Mouse (Mus musculus) brown adipose tissue, adult 24 weeks (tissue): Measurements from ENCODE around the gene Olfr1437. TPM values are rescaled to one million over a fixed set of nuclear protein-coding genes. Genes with fewer than 3 reads are reported as not detected.
"Not testable (repeated sequence)": the region's sequence is repeated elsewhere in the genome, so short reads cannot be mapped to it uniquely, and the experiment has no call there.

ENCODE experiments used
- H3K27ac ChIP-seq: fragments of 200-500 bp; replicated peaks from 2 replicates; pipeline ENCODE4 v1.5.1; 2012; ENCODE audit warnings: low read depth, mild to moderate bottlenecking, low read length
- H3K4me1 ChIP-seq: fragments of 200-500 bp; 2 replicates; pipeline ENCODE4 v1.6.1; 2012; ENCODE audit warnings: low read length, mixed read lengths; ENCODE audit not compliant: control insufficient read depth, insufficient read depth, insufficient read length
- H3K4me3 ChIP-seq: fragments of 200-500 bp; 2 replicates; pipeline ENCODE4 v1.5.1; 2012; ENCODE audit warnings: low read depth, mild to moderate bottlenecking, low read length, moderate library complexity; ENCODE audit not compliant: insufficient read depth
- polyA plus RNA-seq: library from polyadenylated mRNA; stranded (reverse); fragments of >200 nt; gene quantifications from 2 replicates; pipeline ENCODE4 v1.2.4, GENCODE M21; 2012; ENCODE audit not compliant: missing spikeins, insufficient read depth, insufficient read length

The Olfr1437 gene
- not detected in 2 replicates for polyA plus RNA-seq

DNA sequence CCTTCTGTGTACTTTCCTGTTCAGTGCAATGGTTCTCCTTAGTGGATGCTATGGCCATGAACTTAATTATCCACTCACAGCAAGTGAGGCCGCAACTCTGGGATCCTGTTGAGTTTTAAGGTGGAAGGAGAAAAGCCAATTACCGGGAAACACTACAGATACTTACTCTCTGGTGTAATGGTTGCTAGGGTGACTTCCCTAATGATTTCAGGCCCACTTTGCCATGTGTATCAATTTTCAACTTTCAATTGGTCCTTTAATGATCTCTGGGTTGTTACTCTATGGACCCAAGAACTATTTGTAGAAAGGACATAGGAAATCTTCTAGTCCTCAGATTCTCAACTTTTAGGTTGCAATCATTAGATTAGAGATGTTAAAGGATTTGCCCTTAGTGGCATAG is at the start of gene Olfr1437:
Gene Olfr1437 (minus strand): TSS at position 101 of the 400 bp plus-strand sequence.
- Histone ChIP-seq H3K4me3 (no peak within 1 kb of the TSS), H3K27ac (no peak within 1 kb of the TSS), H3K4me1 (no peaks in the 10 kb centered on the region)

DNA sequence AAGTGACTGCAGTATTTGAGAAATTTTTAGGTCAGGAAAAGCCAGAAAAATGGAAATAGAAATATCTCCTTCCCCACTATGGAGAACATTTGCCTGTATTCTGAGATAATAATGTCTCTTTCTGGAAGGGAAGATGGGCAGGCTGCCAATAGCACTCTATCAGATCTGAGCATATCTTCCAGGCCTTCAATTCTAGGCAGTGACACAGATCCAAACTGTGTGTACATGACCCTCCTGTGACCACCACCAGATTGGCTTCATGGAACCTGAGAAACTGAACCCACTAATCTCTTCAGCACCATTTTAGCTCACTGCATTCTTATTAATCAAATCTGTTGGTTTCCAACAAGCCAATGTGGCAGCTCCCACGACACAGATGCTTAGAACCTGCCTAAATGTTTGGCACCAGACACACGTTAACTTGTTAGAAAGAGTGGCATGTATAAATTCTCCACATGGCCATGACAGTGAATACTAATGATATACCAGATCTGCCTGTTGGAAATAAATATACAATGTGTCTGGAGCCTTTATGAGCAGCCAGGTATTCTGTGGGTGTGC is 49.6 kb upstream of the Olfr1437 start:
- Histone ChIP-seq H3K27ac (no peak overlapping the region), H3K4me3 (no peak overlapping the region), H3K4me1 (no peaks in the 10 kb centered on the region)

DNA sequence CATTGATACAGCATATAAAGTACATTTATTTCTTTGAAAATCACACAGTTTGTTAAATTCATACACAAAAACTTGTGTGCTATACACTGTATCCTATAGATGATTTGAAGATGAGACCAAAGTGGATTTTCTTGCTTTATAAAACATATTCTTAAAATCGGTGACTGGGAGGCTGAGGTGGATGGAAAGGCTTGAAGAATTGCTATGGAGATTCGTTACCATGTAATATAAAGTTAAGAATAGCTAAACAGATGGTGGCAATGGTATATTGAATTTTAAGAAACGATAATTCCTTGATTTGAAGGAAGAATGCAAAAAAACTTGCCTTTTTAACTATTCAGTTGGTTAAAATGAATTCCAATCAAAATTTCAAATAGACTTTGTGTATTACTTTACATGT is 48.1 kb upstream of the Olfr1437 start:
- Histone ChIP-seq H3K27ac (no peak overlapping the region), H3K4me1 (no peaks in the 10 kb centered on the region)

DNA sequence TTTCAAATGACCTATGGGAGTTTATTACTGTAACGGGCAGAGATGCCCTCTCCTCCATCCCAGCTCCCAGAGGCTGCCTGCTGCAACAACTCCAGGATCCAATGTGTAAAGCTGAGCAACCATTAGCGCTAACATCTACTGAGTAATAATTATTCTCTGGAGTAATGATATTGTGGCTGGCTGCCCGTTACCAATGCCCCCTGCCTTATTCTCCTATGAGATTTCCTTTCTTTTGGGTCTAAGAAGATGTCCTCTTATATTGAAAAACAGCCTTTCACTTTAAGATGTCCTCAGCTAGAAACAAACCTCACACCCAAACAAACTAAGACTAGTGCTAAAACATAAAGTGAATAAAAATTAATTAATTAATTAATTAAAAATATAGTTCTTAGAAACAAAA is 10.9 kb upstream of the Olfr1437 start, which contains the start of gene Olfr1438-ps1:
Gene Olfr1438-ps1 (minus strand): TSS at position 101 of the 400 bp plus-strand sequence.
- Histone ChIP-seq H3K4me3 (no peak within 1 kb of the TSS), H3K4me1 (no peaks in the 10 kb centered on the region), H3K27ac (no peak within 1 kb of the TSS)

More for the DNA sequence above, 48.1 kb upstream of the Olfr1437 start:
- H3K4me3 ChIP-seq, result no peak overlapping the region

DNA sequence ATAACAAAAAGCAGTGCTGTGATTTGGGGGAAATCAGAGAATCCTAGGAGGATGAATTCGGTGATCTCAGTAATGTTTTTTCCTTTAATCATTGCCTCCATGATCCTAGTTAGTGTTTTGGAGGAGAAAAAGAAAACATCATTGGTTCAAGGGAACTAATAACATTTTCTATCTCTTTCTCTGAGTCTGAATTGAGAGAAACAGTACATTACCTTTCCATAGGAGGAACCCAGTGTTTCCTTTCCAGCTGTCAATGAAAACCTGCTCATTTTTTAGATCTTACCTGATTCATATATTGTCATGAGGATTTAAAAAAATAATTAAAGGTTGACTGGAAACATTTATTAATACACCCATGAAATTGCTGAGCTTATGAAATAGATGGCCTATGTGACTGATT is 25.9 kb downstream of the Olfr1437 start, which contains the start of gene Olfr1436:
Gene Olfr1436 (minus strand): TSS at position 101 of the 400 bp plus-strand sequence.
- H3K4me1 ChIP-seq, H3K4me3 ChIP-seq, H3K27ac ChIP-seq: not testable (repeated sequence)

DNA sequence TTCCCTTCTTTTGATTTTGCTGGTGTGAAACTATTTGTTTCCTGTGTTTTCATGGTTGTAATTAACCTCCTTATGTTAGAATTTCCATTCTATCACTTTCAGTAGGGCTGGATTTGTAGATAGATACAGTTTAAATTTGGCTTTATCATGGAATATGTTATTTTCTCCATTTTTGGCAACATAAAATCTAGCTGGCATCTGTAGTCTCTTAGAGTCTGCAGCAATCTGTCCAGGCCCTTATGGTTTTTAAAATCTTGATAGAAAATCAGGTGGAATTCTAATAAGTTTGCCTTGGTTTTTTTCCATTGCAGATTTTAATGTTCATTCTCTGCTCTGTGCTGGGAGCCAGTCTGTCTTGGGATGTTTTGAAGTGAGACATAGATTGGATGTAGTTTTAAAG is 31.9 kb downstream of the Olfr1437 start:
- H3K4me3 ChIP-seq, result no peak overlapping the region
- no peaks in the 10 kb centered on the region for H3K4me1 ChIP-seq
- H3K27ac ChIP-seq, result no peak overlapping the region

DNA sequence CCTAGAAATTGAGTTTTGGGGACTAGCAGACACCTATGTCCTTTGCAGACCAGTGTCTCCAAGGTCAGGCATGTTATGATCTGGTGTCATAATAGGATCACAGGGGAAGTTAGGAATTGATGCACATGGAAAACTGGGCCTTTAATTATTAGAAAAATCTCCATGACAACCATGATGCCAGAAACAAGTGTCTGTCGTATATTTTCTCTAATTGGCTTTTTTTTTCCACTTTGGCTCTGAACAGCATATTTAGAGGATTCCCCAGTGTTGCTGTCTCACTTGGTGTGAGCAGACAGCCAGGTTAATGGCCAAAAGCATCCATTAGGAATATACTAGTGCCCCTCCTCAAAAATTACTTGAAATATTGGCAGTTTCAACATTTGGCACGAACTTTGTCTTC is 45.3 kb downstream of the Olfr1437 start, which contains the start of gene Olfr1434:
Gene Olfr1434 (plus strand): TSS at position 301 of the 400 bp plus-strand sequence.
- no peak within 1 kb of the TSS for H3K27ac ChIP-seq
- H3K4me3 ChIP-seq, result no peak within 1 kb of the TSS

More for the DNA sequence above, 45.3 kb downstream of the Olfr1437 start, which contains the start of gene Olfr1434:
- H3K4me1 ChIP-seq, result no peaks in the 10 kb centered on the region

Other genes starting within 250 kb of the Olfr1437 start
- gene Olfr1425, start 247.4 kb downstream of the Olfr1437 start, polyA plus RNA-seq, result not detected in 2 replicates
- not detected in 2 replicates for gene Olfr1426, start 233.1 kb downstream of the Olfr1437 start, polyA plus RNA-seq
- gene Olfr1427, start 221.8 kb downstream of the Olfr1437 start, polyA plus RNA-seq, result not detected in 2 replicates
- not detected in 2 replicates for gene Olfr1428, start 209.2 kb downstream of the Olfr1437 start, polyA plus RNA-seq
- gene Olfr76, start 201.9 kb downstream of the Olfr1437 start, polyA plus RNA-seq, result not detected in 2 replicates
- not detected in 2 replicates for gene Olfr1555-ps1, start 155.0 kb downstream of the Olfr1437 start, polyA plus RNA-seq
- not detected in 2 replicates for gene Olfr1431, start 124.5 kb downstream of the Olfr1437 start, polyA plus RNA-seq
- gene Olfr1432, start 92.5 kb downstream of the Olfr1437 start, polyA plus RNA-seq, result not detected in 2 replicates
- not detected in 2 replicates for gene Olfr262, start 83.4 kb downstream of the Olfr1437 start, polyA plus RNA-seq
- not detected in 2 replicates for gene Olfr235, start 64.1 kb downstream of the Olfr1437 start, polyA plus RNA-seq
- not detected in 2 replicates for gene Olfr1434, start 45.2 kb downstream of the Olfr1437 start, polyA plus RNA-seq
- gene Olfr1436, start 26.0 kb downstream of the Olfr1437 start, polyA plus RNA-seq, result not detected in 2 replicates
- gene Olfr1438-ps1, start 10.8 kb upstream of the Olfr1437 start, polyA plus RNA-seq, result not detected in 2 replicates
- not detected in 2 replicates for gene Olfr1440, start 62.2 kb upstream of the Olfr1437 start, polyA plus RNA-seq
- not detected in 2 replicates for gene Olfr1441, start 92.3 kb upstream of the Olfr1437 start, polyA plus RNA-seq
- gene Pfpl, start 102.8 kb upstream of the Olfr1437 start, polyA plus RNA-seq, result not detected in 2 replicates
- gene Mpeg1, start 135.7 kb upstream of the Olfr1437 start, polyA plus RNA-seq, result 6.3 and 7.9 TPM in 2 replicates
- 8.0 and 8.5 TPM in 2 replicates for gene Dtx4, start 176.4 kb upstream of the Olfr1437 start, polyA plus RNA-seq
- 4.5 and 4.8 TPM in 2 replicates for gene Fam111a, start 220.6 kb upstream of the Olfr1437 start, polyA plus RNA-seq